Mouse (Mus musculus) mesoderm, embryonic 11.5 days (tissue): ENCODE results near the gene Lcn6.
"Not testable (repeated sequence)": the region's sequence is repeated elsewhere in the genome, so short reads cannot be mapped to it uniquely, and the experiment has no call there.

Source experiments
- DNase-seq: peaks from one replicate; pipeline ENCODE4 v3.0.0-alpha.2; 2012; ENCODE audit warnings: low read depth, low spot score

Gene Lcn6

DNA sequence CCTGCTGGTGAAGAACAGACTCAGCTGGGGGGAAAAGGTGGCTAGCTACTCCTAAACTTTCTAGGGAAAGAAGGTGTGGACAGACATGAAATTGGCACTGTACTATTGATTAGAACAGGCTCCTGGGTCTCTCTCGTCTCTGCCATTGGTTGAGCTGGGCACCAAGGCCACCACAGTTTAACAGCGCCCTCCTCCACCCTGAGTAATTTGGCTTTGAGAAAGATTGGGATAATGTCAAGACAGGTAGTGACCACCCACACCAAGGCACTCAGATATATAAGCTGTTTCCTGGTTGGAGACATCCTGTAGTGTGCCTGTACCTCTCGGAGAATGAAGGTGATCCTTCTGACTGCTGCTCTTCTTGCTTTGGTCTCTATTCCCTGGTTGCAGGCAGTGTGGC, at the start of gene Lcn6:
Gene Lcn6 (plus strand): TSS at position 301 of the 400 bp plus-strand sequence.
- DNase-seq, result no peak

DNA sequence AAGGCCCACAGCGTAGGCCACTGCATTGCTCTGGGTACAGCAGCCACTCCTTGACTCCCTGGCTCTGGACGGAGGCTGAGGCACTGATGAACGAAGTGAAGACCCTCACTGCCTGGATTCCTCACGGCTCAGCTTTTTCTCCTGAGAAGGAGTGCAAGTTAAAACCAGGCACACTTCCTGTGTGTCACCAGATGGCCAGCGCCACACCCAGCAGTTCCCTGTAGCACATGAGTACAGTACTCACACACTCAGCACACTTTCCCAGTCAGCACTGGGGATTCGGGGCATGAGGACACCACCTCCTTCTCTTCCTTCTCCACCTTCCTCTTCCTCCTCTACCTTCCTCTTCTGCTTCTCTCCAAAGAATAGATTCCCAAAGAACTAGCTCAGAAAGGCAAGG, 48.8 kb upstream of the Lcn6 start, which contains the start of gene Fcna:
Gene Fcna (minus strand): TSS at position 220 of the 400 bp plus-strand sequence.
- no peak for DNase-seq

DNA sequence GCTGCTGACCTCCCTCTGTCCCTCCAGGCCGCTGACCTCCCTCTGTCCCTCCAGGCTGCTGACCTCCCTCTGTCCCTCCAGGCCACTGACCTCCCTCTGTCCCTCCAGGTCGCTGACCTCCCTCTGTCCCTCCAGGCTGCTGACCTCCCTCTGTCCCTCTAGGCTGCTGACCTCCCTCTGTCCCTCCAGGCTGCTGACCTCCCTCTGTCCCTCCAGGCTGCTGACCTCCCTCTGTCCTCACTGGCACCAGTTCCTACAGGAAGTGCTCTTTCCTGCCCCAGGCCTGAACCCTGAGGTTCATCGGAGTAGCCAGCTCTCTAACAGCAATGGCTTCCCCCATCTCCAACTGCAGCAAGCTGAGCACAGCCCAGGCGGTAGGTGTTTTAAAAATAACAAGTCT, 47.8 kb upstream of the Lcn6 start:
- no peak for DNase-seq

DNA sequence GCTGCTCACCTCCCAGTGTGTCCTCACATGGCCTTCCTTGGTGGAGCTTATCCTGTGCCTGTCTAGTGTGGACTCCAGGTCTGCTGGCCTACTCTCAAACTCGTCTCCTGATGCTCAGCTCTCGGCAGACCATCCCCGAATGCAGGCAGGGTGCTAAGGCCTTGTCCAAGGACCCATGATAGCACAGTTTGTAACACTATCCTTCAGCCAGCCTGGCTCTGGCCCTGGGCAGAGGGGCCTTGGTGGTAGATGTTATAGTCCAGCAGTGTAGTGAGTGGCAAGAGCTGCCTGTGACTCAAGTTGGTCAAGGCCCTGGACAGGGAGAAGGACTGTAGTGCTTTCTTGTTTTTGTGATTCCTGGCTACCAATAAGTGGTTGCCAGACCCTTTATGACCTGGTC, 43.0 kb upstream of the Lcn6 start:
- no peak for DNase-seq

DNA sequence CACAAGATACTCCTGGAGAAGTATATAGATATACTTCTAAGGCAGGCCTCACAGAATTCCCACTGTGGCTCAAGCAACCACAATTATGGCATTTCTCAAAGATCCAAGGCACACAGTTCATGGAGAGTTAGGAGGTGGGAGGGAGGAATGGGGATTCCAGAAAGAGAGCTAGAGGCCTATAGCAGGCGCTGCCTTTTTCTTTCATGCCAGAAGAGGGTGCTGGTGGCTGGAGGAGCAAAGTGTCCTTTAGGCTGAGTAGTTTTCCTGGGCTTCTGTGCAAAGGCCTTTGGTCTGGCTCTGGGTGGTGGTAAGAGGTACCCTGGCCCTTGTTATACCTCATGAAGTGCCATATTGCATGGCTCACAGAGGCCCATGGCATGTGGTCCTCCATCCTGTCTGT, 42.5 kb upstream of the Lcn6 start:
- DNase-seq, result no peak

DNA sequence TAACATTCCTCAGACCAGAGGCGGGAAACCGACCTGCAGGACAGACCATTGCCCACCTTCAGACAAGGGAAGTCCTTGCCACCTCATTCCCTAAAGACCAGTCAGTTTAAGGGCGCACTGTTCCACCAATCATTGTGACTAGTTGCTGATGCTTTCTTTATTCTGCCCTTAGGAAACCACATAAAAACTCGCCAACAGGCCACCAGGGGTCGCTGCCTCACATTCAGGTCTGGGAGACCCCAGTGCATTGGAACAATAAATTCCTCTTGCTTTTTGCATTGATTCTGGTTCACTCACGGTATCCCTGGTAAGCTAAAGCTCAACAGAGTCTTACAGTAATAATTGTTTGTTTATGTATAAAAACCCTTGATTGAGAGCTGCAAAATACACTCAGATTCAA, 36.7 kb upstream of the Lcn6 start:
- DNase-seq, result peak; percentile 66

DNA sequence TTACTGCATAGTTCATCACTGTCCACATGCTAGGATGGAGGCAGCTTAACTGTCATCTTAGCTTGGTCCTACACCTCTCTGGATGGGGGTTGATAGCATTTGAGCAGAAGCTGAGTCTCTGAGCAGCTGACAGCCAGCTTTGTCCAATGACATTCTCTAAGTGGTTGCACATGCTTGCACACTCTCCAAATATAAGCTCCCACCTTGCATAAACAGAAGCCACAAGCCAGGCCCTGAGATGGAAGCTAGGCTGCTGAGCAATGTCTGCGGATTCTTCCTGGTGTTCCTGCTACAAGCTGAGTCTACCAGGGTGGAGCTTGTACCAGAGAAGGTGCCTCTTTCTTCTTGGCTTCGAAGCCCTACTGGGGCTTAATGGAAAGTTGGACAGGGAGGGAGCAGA, 23.7 kb upstream of the Lcn6 start, which contains the start of gene Lcn8:
Gene Lcn8 (plus strand): TSS at position 219 of the 400 bp plus-strand sequence.
- DNase-seq, result no peak

DNA sequence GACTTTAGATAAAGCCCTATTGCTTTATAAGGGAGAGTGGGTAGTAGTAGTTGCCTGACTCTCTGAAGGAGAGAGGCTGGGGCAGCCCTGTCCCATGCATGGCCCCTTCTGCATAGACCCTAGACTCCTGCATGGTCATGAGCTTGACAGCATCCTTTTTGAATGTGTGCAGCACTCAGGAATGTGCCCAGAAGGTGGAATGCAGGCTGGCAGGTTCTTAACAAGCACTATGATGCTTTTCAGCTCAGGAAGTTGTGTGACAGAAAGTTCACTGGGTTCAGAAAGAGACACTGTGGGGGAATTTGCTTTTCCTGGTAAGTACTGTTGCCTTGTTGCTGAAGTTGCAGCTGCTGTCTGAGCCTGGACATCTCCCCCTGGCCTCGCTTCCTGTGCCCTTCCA, 22.1 kb upstream of the Lcn6 start:
- DNase-seq, result peak; percentile 22

DNA sequence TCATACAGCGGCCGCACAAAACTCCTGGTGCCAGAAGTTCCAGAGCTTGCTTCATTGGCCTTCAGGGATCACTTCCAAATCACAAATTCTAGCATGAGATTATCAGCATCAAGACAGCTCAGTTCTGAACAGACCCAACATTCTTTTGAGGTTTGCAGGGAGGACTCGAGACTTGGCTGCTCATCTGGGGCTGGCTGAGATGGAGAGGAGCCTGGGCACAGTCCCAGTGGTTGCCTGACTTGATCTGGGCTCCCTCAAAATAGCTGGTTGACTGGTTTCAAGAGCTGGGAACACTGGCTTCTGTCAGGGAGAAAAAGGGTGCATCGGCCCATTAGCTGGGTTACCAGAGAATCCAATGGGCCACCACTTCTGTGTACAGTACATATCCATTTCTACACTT, 19.9 kb upstream of the Lcn6 start:
- DNase-seq, result no peak

DNA sequence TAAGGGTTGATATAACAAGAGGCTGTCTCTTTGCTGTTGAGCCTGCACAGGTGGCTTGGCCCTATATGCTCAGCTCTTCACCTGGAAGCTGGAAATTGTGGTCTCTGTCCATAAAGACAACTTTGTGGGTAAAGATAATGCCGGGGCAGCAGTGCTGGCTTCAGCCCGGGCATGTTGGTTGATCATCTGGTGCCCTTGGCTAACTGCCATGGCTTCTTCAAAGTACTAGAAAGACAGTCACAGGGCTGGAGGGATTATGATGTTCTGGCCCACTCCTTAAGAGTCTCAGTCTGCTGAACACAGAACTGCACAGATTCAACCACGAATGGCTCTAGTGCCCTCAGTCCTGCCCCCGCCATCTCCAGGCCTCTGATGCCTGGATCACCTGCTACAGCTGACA, 19.3 kb upstream of the Lcn6 start:
- no peak for DNase-seq

DNA sequence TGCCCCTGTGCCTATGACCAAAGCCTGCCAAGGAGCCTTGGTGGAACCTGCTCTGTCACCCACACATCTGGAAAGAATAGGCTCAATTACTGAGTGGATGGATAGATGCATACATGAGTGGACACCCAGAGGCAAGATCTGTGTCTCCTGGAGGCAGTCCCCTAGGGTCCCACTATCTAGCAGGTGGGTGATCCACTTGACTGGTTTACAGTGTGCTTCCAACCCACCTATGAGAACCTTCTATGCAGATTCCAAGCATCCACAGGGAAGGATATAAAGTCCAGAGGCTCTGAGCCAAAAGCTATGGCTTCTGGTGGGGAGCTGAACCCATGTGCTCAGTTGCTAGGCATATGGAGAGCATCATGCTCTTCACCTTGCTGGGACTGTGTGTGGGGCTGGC, 18.9 kb upstream of the Lcn6 start, which contains the start of gene Lcn5:
Gene Lcn5 (plus strand): TSS at position 301 of the 400 bp plus-strand sequence.
- no peak for DNase-seq

DNA sequence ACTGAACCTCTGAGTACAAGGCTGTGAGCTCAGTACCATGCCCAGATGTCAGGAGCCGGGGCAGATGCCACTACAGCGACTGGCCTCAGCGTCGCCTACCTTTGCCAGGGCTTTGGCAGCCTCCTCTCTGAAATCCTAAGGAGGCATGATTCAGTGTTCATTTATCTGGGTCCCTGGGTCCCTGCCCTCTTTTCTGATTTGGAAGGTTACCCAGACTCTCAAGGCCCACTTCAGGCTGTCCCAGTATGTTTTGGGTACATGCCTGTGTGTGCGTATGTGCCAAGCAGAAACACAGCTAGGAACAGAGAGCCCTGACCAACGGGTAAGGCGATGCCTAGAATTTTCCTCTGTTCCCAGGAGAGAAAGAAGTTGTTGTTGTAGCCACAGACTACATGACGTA, 16.3 kb upstream of the Lcn6 start:
- no peak for DNase-seq

DNA sequence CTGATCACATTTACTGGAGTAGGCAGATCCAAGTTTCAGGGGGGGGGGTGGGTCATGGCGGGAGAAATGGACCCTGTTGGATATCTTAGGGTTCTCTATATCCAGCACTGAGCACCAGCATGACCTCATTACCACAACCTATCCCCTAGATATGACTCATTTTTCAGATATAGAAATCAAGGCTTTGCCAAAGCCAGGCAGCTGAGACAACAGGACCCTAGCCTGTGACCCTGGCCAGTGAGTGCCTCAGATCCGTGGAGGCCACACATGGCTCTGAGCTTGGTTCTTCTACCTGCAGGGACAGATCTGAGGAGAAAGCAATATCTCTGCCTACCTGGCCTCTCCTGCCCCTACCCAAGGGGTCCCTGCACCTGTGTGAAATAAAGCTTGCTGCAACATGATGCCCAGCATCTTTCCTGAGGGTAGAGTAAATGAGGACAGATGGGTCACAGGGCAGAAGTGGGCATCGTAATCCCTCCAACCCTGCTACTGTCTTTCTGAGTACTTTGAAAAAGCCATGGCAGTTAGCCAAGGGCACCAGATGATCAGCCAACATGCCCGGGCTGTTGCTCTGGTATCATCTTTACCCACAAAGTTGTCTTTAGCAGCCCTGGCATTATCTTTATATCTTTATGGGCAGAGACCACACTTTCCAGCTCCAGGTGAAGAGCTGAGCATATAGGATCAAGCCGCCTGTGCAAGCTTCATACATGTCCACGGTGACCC, 15.2 kb upstream of the Lcn6 start:
- DNase-seq, result no peak

DNA sequence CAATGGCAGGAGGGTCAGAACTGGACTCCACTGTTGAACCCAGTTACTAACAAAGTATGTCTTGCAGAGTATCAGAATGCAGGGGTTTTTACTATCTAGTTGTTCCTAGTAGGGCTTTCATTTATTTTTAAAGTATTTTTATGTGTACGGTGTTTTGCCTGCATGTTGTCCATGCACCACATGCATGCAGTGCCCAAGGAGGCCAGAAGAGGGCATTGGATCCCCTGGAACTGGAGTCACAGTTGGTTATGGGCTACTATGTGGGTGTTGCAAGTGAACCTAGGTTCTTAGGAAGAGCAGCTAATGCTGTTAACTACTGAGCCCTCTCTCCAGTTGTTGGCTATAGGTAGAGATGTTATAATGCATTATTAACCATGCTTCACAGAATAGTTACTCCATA, 13.1 kb upstream of the Lcn6 start:
- DNase-seq, result peak; percentile 35

DNA sequence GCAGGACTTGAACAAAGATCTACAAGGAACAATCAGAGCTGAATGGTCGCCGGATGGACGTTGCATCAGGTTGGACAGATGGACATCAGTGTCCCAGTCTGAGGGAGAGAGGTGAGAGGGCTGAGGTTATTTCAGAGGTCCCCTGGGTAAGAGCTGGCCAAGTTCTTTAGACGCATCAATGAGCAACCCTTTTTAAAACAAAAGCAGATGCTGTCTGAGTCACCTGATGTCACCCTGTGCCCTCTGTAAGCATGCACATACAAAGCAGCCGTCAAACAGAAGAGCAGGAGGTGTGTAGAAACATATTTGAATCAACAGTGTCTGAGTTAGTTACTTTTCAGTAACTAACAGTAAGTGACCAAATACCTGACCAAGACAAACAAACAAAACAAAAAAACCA, 12.5 kb upstream of the Lcn6 start:
- no peak for DNase-seq

DNA sequence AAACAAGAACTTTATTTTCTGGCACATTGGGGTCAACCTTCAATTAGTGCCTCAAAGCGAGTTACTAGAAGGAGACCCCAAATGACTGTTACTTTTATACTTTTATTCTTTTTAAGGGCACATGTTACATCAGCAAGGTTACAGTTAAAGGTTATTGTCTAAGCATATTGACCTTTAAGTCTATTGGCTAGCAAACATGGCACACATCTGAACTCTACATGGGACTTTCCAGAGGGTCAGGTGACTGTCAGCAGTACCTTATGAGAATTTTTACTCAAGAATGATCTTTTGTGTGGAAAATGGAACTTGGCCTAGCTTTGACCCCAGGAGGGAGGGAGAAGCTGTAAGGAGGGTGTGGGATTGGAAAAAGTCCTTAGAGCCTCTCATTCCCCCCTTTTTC, 10.1 kb upstream of the Lcn6 start:
- DNase-seq, result no peak

DNA sequence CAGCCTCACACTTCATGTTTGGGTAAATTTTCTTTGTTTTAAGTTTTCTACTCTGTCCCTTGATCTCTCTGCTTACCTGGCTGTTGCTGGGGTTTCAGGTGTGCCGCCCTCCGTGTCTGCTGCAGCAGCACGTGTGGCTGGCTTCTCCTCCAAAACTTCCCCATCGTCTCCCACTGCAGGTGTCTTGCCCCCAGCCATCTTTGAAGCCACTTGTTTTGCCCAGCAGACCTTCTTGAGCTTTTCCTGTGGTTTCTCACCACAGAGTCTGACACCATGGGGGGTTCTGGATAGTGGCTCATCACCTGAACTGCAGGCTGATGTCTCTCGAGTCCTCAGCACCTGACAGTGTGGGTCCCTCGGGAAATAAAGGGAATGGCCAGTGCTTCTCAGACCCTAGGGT, 3.0 kb downstream of the Lcn6 start:
- DNase-seq, result no peak

DNA sequence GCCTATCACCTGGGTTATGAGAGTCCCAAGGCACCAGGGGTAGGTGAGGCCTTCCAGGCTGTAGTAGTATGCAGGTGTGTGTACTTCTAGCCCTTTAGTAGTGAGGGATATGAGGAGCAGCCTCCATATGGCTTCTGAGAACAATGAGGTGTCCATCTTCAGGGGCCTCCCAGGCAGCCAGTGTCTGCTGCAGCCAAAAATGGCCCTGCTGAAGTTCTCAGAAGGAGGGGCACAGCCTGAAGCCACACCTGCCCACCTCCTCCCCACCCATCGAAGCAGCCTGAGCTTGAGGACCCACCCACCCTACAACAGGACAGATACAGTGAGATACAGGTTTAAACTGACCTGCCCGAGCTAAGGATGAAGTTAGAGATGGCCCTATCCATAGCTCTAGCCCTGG, 5.8 kb downstream of the Lcn6 start, which contains the start of gene Lcn10:
Gene Lcn10 (plus strand): TSS at position 301 of the 400 bp plus-strand sequence.
- DNase-seq, result no peak

DNA sequence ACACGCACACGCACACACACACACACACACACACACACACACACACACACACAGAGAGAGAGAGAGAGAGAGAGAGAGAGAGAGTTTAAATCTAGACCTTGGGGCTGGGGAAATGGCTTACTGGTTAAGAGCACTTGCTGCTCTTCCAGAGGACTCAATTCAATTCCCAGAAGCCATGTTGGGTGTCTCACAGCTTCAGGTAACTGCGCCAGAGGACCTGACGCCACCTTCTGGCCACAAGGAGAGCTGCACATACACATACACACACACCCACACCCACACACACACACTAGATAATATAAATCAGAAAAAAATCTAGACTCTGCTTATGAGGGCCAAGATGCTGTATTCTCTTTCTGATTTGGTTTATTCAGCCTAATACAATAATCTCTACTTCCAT, 10.4 kb downstream of the Lcn6 start:
- DNase-seq, result no peak

DNA sequence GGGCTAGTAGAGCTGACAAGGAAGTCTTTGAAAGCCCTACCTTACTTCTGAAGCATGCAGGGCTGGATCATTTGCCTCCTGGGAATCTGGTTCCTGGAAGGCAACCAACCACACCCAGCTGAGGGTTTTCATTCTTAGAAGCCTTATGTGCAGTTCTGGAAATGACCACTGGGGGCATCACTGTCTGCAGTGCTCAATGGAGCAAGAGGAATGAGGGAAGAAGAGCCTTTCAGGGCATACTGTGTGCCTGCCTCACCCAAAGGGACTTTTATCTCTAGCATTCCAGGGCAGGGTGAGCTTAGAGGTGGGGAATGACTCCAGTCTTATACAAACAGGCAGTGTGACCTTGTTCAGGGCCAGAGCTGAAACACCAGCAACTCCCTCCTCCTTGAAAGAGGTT, 18.0 kb downstream of the Lcn6 start:
- peak; percentile 76 for DNase-seq

DNA sequence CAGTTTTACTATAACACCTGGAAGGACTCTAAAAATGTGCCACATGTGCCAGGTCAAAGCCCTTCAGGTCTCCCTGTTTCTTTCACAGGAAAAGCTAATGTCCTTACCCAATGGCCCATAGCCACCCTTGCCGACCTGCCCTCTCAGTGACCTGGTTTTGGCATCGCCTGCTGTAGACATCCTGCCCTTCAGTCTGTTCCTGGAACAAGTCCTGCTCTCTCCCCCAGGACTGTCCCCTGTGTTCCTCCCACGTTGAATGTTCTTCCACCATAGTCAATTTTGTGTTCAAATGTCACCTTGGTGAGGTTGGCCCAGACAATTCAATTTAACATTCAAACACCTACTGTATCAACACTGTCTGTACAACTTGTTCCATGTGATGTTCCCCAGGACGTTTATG, 20.4 kb downstream of the Lcn6 start:
- DNase-seq, result no peak

DNA sequence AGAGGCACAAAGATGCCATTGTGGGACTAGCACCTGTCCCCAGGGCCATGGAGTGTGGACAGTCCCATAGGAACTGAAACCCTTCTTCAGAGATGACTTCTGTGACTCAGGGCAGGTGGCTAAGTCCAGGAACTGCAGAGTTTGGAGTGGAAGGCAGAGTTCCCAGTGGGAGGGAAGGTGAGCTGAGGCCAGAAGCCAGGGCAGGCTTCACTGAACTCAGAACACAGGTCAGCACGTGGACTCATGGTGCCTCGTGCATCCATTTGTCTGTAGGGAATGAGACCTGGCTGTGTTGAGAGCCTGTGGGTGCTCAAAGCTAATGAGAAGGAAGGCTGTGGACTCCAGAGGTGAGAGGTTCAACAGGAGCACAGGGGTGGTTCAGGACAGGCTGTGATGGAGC, 22.1 kb downstream of the Lcn6 start:
- DNase-seq, result no peak

DNA sequence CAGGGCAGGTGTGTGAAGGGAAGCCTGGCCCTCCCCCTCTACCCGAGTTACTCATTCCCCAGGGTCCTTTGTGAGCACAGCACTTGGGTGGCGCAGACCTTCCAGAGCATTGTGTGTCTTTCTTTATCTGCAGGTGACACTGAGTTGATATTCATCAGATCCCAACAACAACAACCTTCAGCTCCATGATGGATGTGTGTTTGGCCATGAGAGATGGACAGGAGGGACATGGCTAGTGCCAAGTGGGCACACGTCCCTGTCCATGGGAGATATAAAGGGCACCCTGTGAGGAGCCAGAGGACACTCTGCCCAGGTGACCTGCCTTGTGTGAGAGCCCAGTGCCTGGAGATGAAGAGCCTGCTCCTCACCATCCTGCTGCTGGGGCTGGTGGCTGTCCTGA, 23.2 kb downstream of the Lcn6 start, which contains the start of gene Obp2a:
Gene Obp2a (plus strand): TSS at position 301 of the 400 bp plus-strand sequence.
- not testable (repeated sequence) for DNase-seq

DNA sequence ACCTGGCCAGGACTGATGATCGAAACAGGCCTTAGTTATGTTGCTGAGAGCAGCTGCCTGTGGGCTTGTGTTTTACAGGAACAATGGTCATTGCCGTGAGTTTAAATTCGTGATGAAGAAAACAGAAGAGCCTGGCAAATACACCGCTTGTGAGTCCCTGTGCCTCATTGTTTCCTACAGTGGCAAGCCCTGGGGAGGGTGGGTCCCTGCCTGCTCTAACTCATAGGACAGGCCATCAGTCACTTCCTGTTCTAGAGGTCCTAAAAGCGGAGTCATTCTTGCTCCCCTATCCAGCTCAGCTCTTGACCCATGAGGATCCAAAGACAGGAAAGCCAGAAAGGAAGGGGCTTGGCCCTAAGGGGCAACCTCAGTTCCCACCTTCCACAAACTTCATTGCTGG, 24.4 kb downstream of the Lcn6 start:
- DNase-seq, result no peak
